Comparison of ENCODE assay signal across 7 mouse cellular contexts in genomic region chr11:105293901-105294494, GRCm38 (mm10). TPM values are rescaled to one million over a fixed set of nuclear protein-coding genes. Genes with fewer than 3 reads are reported as not detected.
DNase-seq lines count a peak whose midpoint lies in the region; ATAC-seq and TF ChIP-seq lines count a peak whose summit lies in the region.

No protein-coding gene starts in this region.

- no peaks in the 10 kb centered on the region; the same call in none of the 2 replicates for H3K4me1 ChIP-seq in embryonic facial prominence, embryonic 11.5 days (ENCODE audit: control insufficient read depth, insufficient read depth, low read length)
- H3K4me1 ChIP-seq in midbrain, embryonic 11.5 days (ENCODE audit: control insufficient read depth, insufficient read depth, low read length) = peaks cover 22% of the 10 kb centered on the region

- ATAC-seq in embryonic facial prominence, embryonic 11.5 days (replicated peaks; ENCODE audit: insufficient number of reproducible peaks, low FRiP score, low TSS enrichment, low read depth) = peak; percentile 16; the same call in 1 of the 2 replicates
- ATAC-seq in midbrain, embryonic 11.5 days (ENCODE audit: low FRiP score) = no peak
- no peak for ATAC-seq in monocyte, adult 5-6 weeks (replicated peaks; ENCODE audit: insufficient number of reproducible peaks, low FRiP score, low TSS enrichment, poor library complexity, severe bottlenecking)
- ATAC-seq in cerebellum, adult (ENCODE audit: insufficient number of reproducible peaks, low FRiP score, low TSS enrichment) = no peak

- H3K27me3 ChIP-seq in embryonic facial prominence, embryonic 11.5 days (ENCODE audit: control insufficient read depth, insufficient read depth, low read length) = no peaks in the 10 kb centered on the region
- H3K27me3 ChIP-seq in midbrain, embryonic 11.5 days (ENCODE audit: control insufficient read depth, insufficient read depth, low read length) = no peaks in the 10 kb centered on the region

- TF ChIP-seq POLR2A in brain, embryonic 14.5 days (IDR thresholded peaks at IDR 0.05; ENCODE audit: borderline replicate concordance, extremely low read depth, insufficient read depth, insufficient read length, poor library complexity, severe bottlenecking) = no peak

- no peaks in the 10 kb centered on the region for H3K9me3 ChIP-seq in embryonic facial prominence, embryonic 11.5 days (replicated peaks; ENCODE audit: control insufficient read depth, low read length)
- H3K9me3 ChIP-seq in midbrain, embryonic 11.5 days (ENCODE audit: control insufficient read depth, low read length) = no peaks in the 10 kb centered on the region

- 2% methylated on average over 9 of the region's 9 CpGs for WGBS in embryonic facial prominence, embryonic 11.5 days
- 3% methylated on average over 9 of the region's 9 CpGs for WGBS in midbrain, embryonic 11.5 days

- DNase-seq in brain, embryonic 14.5 days (ENCODE audit: low read depth) = peak; percentile 27
- peak; percentile 42 for DNase-seq in embryonic facial prominence, embryonic 11.5 days (ENCODE audit: low spot score)
- peak; percentile 49 for DNase-seq in heart, postnatal 4 days
- peak; percentile 94 for DNase-seq in midbrain, embryonic 11.5 days (ENCODE audit: low spot score, missing footprints)
- no peak for DNase-seq in layer of hippocampus, adult 9-10 months (ENCODE audit: low spot score)

- peak overlapping the region; percentile 83 for H3K4me3 ChIP-seq in embryonic facial prominence, embryonic 11.5 days (ENCODE audit: low read depth, low read length)
- H3K4me3 ChIP-seq in midbrain, embryonic 11.5 days (ENCODE audit: low read depth, low read length) = peak overlapping the region; percentile 54

- peak overlapping the region; percentile 94 for H3K9ac ChIP-seq in embryonic facial prominence, embryonic 11.5 days (replicated peaks; ENCODE audit: low read length)
- peak overlapping the region; percentile 77 for H3K9ac ChIP-seq in midbrain, embryonic 11.5 days (ENCODE audit: low read length)

- H3K4me2 ChIP-seq in embryonic facial prominence, embryonic 11.5 days (ENCODE audit: low read depth, low read length) = peak overlapping the region; percentile 84
- peak overlapping the region; percentile 76 for H3K4me2 ChIP-seq in midbrain, embryonic 11.5 days

- H3K27ac ChIP-seq in embryonic facial prominence, embryonic 11.5 days (replicated peaks; ENCODE audit: low read depth, low read length) = peak overlapping the region; percentile 98; the same call in 1 of the 2 replicates
- H3K27ac ChIP-seq in midbrain, embryonic 11.5 days (ENCODE audit: low read depth, low read length) = peak overlapping the region; percentile 25; the same call in 1 of the 2 replicates

- no peaks in the 10 kb centered on the region; the same call in none of the 2 replicates for H3K36me3 ChIP-seq in embryonic facial prominence, embryonic 11.5 days (replicated peaks; ENCODE audit: control insufficient read depth, insufficient read depth, low read depth, low read length)
- no peaks in the 10 kb centered on the region for H3K36me3 ChIP-seq in midbrain, embryonic 11.5 days (ENCODE audit: control insufficient read depth, insufficient read depth, low read length)

- no peak for TF ChIP-seq CTCF in brain, embryonic 14.5 days (IDR thresholded peaks at IDR 0.05; ENCODE audit: borderline replicate concordance, extremely low read depth, insufficient read depth, insufficient read length)

RNA-seq across cellular contexts. Expression of gene Mrc2, which starts 1.6 kb away (rescaled TPM):
- polyA plus RNA-seq in brain, embryonic 14.5 days (2012; rRNA removed) = 12.5 and 17.3 TPM in 2 replicates
- polyA plus RNA-seq in embryonic facial prominence, embryonic 11.5 days (2014; fragmentation: Nextera tagmentation; extraction: Ambion mirVana) = 9.5 and 10.2 TPM in 2 replicates
- 10 to 100 TPM; 31.5 to 32.8 TPM for total RNA-seq in heart, postnatal 4 days (2021)
- 6.7 and 7.0 TPM in 2 replicates for polyA plus RNA-seq in midbrain, embryonic 11.5 days (2014; fragmentation: Nextera tagmentation; extraction: Ambion mirVana)
- 0.11 to 0.58 TPM (median 0.38 TPM) in 3 replicates for total RNA-seq in monocyte, adult 5-6 weeks (2017)
